Mouse (Mus musculus): Measurements from ENCODE around the gene Cfap70.

- no peak for TF ChIP-seq CTCF (IDR thresholded peaks at IDR 0.05; ENCODE audit: low read depth)
- no peak for TF ChIP-seq EP300 (optimal IDR thresholded peaks at IDR 0.05)
Observed at GRCm38 (mm10) chr14:20392326-20392725, 59.7 kb downstream of the Cfap70 start.
